Mouse (Mus musculus): ENCODE results near the gene Fam189a1.

Fam189a1 gene

DNA sequence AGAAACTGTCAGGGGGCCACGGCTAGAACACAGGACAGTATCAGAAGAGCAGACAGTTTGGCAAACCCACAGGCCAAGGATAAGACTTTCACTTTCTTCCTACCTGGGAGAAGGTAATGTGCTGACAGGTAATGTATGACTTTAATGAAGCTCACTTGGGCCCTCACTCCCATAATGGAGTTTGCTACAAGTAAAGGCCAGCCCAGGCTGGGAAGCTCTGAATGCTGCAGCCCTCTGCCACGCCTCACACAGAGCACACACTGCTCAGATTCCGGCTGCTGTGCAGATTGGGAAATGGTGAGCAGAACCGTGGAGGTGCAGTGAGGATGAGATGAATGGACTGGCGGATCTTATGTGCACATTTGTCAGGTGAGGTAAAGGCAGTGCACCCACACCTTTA lies 211.7 kb downstream of the Fam189a1 start:
- DNase-seq: no peak

GRCm38 (mm10) chr7:64944175-64944574 lies 212.2 kb downstream of the Fam189a1 start:
- no peak for DNase-seq

DNA sequence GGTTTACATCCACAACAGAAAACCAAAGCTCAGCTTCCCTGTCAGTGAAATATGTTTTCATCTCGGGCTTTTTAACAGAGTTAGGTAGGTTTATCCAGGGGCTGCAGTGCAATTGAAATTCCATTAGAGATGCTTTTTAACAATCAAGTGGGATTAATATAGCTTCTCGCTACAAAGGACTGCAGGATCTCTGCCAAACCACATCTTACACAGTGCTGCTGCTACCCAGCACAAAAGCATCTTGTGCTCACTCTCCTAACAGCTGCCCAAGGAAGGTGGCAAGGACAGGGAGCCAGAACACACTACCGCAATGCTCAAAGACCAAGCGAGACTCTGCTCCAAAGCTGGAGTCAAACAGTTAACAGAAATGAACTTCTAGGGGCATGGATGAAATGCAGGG lies 219.4 kb downstream of the Fam189a1 start:
- no peak for DNase-seq

DNA sequence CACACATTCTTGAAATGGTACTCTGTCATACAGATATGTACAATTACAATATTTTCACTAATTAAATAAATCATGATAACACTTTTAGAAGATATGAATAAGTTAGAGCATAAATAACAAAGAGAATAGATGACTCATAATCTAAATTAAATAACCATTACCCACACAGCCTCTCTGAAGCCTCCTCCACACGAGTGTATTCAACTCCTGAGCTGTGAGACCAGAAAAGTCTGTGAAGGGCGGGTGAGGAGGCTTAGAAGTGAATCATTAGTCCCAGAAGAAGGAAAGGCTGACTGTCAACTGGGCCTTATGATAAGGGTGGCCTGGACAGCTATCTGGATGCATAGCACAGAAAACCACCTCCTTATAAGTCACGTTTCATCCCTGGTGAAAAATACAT lies 222.3 kb downstream of the Fam189a1 start:
- DNase-seq: no peak

- DNase-seq: no peak
Measured at GRCm38 (mm10) chr7:64930980-64931379, 225.4 kb downstream of the Fam189a1 start.

- DNase-seq: no peak
Measured at GRCm38 (mm10) chr7:64923918-64924317, 232.5 kb downstream of the Fam189a1 start.

DNA sequence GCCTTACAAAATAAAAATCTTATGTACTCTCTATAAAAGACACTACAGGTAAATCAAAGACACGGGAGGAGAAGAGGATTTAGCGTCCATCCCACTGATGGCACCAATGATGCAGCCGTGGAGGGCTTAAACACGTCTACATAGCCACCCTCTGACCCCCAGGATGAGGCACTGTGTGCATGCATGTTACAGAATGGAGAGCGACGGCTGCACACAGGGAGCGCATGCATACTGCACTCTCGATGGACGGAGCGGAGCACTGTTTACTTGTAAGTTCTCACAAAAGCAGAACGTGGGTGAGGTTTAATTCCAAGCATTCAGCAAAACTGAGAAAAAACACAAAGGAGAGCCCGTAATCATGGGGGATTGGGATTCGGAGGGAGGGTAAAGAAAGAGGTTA lies 235.2 kb downstream of the Fam189a1 start:
- DNase-seq: no peak

DNA sequence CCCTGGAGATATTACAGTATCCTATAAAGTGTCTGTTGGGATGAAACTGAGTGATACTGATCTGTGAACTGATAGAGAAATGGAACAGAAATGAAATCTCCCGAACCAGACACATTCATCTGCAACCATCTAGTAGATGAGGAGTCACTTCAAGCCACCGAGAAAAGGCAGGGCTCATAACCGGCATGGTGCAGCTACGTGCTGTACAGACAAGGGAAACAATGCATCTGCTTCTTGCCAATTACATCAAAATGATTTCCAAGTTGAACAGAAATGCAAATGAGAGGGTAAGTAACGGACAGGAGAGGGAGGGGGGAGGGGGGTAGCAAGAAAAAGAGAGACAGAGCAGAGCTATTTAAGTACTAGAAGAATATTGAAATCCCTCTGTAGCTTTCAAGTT lies 235.6 kb downstream of the Fam189a1 start:
- DNase-seq: no peak

- no peak for DNase-seq
Measured at GRCm38 (mm10) chr7:64916654-64917053, 239.7 kb downstream of the Fam189a1 start.

- no peak for DNase-seq
Measured at GRCm38 (mm10) chr7:64915121-64915520, 241.2 kb downstream of the Fam189a1 start.

DNA sequence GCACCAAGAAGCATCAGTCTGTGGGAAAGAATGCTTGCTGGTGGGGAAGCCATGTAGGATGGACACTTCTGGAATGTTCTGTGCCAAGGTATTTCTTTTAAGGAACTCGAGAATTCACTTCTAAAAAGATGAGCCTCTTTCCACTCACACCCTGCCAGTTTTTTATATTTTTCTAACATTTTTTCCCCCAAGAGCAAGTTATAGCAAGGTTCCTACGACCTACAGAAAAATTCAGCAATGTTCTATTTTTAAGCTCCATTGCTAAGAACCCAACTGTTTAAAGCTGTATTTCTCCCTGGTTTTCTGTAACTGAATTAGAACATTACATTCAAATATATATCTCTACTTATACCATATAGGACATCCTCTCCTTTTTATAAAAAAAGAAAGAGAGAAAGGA lies 244.4 kb downstream of the Fam189a1 start:
- no peak for DNase-seq

GRCm38 (mm10) chr7:64910208-64910607 lies 246.2 kb downstream of the Fam189a1 start:
- DNase-seq: no peak

- no peak for DNase-seq
Measured at GRCm38 (mm10) chr7:64906955-64907354, 249.4 kb downstream of the Fam189a1 start.

DNA sequence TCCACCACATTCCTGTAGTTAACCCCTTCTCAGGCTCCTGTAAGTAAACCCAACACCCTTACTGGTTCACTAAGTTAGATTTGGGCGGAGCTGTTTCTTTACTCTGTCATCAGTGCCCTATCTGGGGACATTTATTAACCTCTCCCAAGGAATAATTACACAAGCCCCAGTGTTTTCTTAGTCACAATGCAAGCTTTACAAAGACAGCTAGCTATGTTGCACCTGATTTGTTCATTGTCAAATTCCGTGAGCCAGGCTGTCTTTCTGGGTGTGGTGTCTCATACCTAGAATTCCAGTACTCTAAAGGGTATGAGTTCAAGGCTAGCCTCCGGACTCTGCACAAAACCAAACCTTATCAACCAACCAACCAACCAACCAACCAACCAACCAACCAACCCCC lies 250.9 kb downstream of the Fam189a1 start:
- no peak for DNase-seq

DNA sequence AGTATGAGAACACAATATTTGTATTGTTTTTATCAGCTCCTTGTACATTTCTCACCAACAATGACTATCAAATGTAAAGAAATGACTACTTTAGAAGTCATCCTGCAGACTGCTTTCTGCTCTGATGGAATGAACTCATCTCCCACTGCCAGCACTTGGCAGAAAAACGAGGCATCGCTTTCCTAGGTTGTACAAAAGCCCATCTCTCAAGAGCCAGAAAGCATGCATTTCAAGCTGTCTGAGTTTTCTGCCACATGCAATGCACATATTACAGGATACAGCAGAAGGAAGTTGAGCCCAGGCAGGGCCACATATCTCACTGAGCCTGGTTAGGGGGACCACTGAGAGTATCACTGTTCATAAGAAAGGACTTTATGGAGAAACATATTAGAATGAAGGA lies 256.1 kb downstream of the Fam189a1 start:
- no peak for DNase-seq

- no peak for DNase-seq
Measured at GRCm38 (mm10) chr7:64896587-64896986, 259.8 kb downstream of the Fam189a1 start.

DNA sequence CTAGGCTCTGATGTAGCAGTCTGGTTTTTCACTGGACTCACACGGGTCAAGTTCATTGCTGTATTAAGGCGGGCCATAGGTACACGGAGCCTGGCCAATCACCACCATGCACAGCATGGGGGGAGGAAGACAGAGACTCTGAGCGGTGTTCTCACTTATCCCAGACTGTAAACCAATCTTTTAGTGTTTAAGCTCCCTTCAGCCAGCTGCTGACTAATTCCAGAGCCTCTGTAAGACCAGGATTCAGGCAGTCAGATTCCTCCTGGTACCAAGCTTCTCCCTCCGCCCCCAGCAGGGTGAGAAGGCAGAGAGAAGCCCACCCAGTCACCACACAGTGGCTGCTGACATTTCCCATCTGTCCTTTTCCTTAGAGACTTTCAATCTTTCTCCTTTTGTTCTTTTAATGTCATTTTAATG lies 260.7 kb downstream of the Fam189a1 start:
- DNase-seq: no peak

- DNase-seq: no peak
Measured at GRCm38 (mm10) chr7:64891139-64891538, 265.2 kb downstream of the Fam189a1 start.

- DNase-seq: no peak
Measured at GRCm38 (mm10) chr7:64889919-64890318, 266.5 kb downstream of the Fam189a1 start.

GRCm38 (mm10) chr7:64884187-64884862 lies 272.0 kb downstream of the Fam189a1 start:
- no peak for DNase-seq

GRCm38 (mm10) chr7:64882243-64882642 lies 274.1 kb downstream of the Fam189a1 start:
- no peak for DNase-seq

- DNase-seq: no peak
Measured at GRCm38 (mm10) chr7:64881387-64881786, 275.0 kb downstream of the Fam189a1 start.

- DNase-seq: no peak
Measured at GRCm38 (mm10) chr7:64880415-64880814, 276.0 kb downstream of the Fam189a1 start.

- DNase-seq: no peak
Measured at GRCm38 (mm10) chr7:64874941-64875340, 281.4 kb downstream of the Fam189a1 start.

GRCm38 (mm10) chr7:64873266-64873665 lies 283.1 kb downstream of the Fam189a1 start:
- DNase-seq: no peak
